Mouse (Mus musculus) lung, postnatal 0 days (tissue): Measurements from ENCODE around the gene Hdc. TPM values are rescaled to one million over a fixed set of nuclear protein-coding genes. Genes with fewer than 3 reads are reported as not detected.
A peak's percentile ranks its signal among the peaks of the same experiment; 100 is the strongest.

ENCODE experiments used
- ATAC-seq: fragments of 200-750 bp; cut with Nextera tagmentation; 2 replicates; pipeline ENCODE4 v1.8.0; 2017; ENCODE audit warnings: moderate library complexity
- DNase-seq: peaks from one replicate; pipeline ENCODE4 v3.0.0-alpha.2; 2016; ENCODE audit warnings: low spot score
- H3K27ac ChIP-seq: fragments of 300-500 bp; sonication (generic); 2 replicates; pipeline ENCODE4 v1.5.1; 2014; ENCODE audit warnings: antibody characterized with exemption, mild to moderate bottlenecking, low read length, mixed read lengths
- H3K27me3 ChIP-seq: fragments of 300-500 bp; sonication (generic); replicated peaks from 2 replicates; pipeline ENCODE4 v1.6.1; 2014; ENCODE audit warnings: low read length, mixed read lengths; ENCODE audit not compliant: insufficient read depth
- H3K36me3 ChIP-seq: fragments of 300-500 bp; sonication (generic); 2 replicates; pipeline ENCODE4 v1.6.1; 2014; ENCODE audit warnings: low read length, mixed read lengths; ENCODE audit not compliant: insufficient read depth
- H3K4me1 ChIP-seq: fragments of 300-500 bp; sonication (generic); 2 replicates; pipeline ENCODE4 v1.6.1; 2014; ENCODE audit warnings: antibody characterized with exemption, low read depth, low read length, mixed read lengths; ENCODE audit not compliant: insufficient read depth
- H3K4me2 ChIP-seq: fragments of 300-500 bp; sonication (generic); replicated peaks from 2 replicates; pipeline ENCODE4 v1.6.1; 2014; ENCODE audit warnings: low read depth, mild to moderate bottlenecking, low read length, moderate library complexity, mixed read lengths
- H3K4me3 ChIP-seq: fragments of 300-500 bp; sonication (generic); 2 replicates; pipeline ENCODE4 v1.5.1; 2014; ENCODE audit warnings: low read depth, low read length
- H3K9ac ChIP-seq: fragments of 300-500 bp; sonication (generic); replicated peaks from 2 replicates; pipeline ENCODE4 v1.6.1; 2014; ENCODE audit warnings: low read depth, mild to moderate bottlenecking
- H3K9me3 ChIP-seq: fragments of 300-500 bp; sonication (generic); 2 replicates; pipeline ENCODE4 v1.6.1; 2016; ENCODE audit warnings: low read length, mixed read lengths
- CTCF ChIP-seq: IDR thresholded peaks from 2 replicates; pipeline ENCODE4 v1.5.1; 2016; ENCODE audit warnings: antibody characterized with exemption, mild to moderate bottlenecking
- EP300 ChIP-seq: IDR thresholded peaks from 2 replicates; pipeline ENCODE4 v1.6.1; 2016; ENCODE audit warnings: antibody characterized with exemption, mild to moderate bottlenecking, control low read depth
- WGBS: fragments of 180-500 bp; shearing (Covaris S2); extraction: QIAGEN DNeasy Blood & Tissue Kit; methylation state at CpG from one replicate; pipeline ENCODE4 v1.1.7; 2014; 5-methylcytosine and 5-hydroxymethylcytosine counted together
- polyA plus RNA-seq: library from polyadenylated mRNA; unstranded; fragments of >200 nt; fragmentation: Nextera tagmentation; extraction: Ambion mirVana; gene quantifications from 2 replicates; pipeline ENCODE4 v1.2.1, GENCODE M21; 2015

Gene Hdc
- 35.2 and 41.5 TPM in 2 replicates for polyA plus RNA-seq

- no peak within 1 kb of the TSS for H3K4me3 ChIP-seq
- DNase-seq (no peak), ATAC-seq (no peak)
- no peaks in the 10 kb centered on the region for H3K4me1 ChIP-seq
- H3K36me3 ChIP-seq, result no peaks in the 10 kb centered on the region
- peak within 1 kb of the TSS; percentile 38; the same call in 1 of the 2 replicates for H3K27ac ChIP-seq
- H3K27me3 ChIP-seq, result no peaks in the 10 kb centered on the region
- 42% methylated on average over 14 of the region's 14 CpGs for whole genome bisulfite sequencing
- H3K4me2 ChIP-seq, result peak within 1 kb of the TSS; percentile 11; the same call in 1 of the 2 replicates
- no peaks in the 10 kb centered on the region for H3K9me3 ChIP-seq
- H3K9ac ChIP-seq, result no peak within 1 kb of the TSS
- TF ChIP-seq CTCF (no peak), EP300 (no peak; the same call in 1 of the 2 replicates)
Observed at GRCm38 (mm10) chr2:126619249-126619704, at the start of gene Hdc. Gene Hdc, minus strand, starts transcription at chr2:126619299.

DNA sequence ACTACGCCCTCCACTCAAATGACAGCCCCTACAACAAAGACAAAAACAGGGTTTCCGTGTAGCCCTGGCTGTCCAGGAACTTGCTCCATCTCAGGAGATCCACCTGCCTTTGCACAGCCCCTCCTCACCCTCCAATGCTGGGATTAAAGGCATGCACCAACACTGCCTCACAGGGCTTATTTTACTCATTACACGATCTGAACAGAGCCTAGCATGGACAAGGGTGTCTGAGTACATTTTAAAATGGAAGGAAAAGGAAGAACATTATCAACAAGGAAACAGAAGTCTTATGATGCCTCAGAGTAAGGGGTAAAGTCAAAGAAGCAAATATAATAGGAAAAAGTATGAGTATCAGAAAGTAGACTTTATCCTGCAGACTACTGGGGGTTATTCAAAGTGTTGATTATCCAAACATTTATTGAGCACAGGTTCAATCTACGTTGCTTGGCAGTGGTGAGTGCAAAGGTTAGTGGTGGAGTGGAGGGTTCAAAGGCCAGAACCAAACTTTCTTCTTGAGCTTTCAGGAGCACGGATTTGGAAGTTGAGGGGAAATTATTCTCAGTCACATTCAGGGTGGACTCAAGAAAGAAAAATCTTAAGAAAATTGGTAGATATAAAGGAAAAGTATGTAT is 49.6 kb upstream of the Hdc start:
- no peaks in the 10 kb centered on the region for H3K27me3 ChIP-seq
- no peak overlapping the region for H3K9ac ChIP-seq
- H3K4me1 ChIP-seq, result peaks cover 11% of the 10 kb centered on the region
- no peak overlapping the region for H3K27ac ChIP-seq
- no peak overlapping the region for H3K4me3 ChIP-seq
- no peaks in the 10 kb centered on the region for H3K9me3 ChIP-seq
- no peak for ATAC-seq
- H3K36me3 ChIP-seq, result no peaks in the 10 kb centered on the region
- 81% methylated on average over 5 of the region's 5 CpGs for WGBS
- DNase-seq, result no peak
- H3K4me2 ChIP-seq, result no peak overlapping the region
- TF ChIP-seq EP300, result no peak
- no peak for TF ChIP-seq CTCF

- Histone ChIP-seq H3K27me3 (no peaks in the 10 kb centered on the region), H3K4me2 (no peak overlapping the region), H3K9me3 (no peaks in the 10 kb centered on the region), H3K4me3 (no peak overlapping the region), H3K9ac (no peak overlapping the region), H3K4me1 (no peaks in the 10 kb centered on the region), H3K36me3 (no peaks in the 10 kb centered on the region), H3K27ac (no peak overlapping the region)
- TF ChIP-seq CTCF, result no peak
- 82% methylated on average over 3 of the region's 3 CpGs for WGBS
- no peak for DNase-seq
- ATAC-seq, result no peak
Observed at GRCm38 (mm10) chr2:126665984-126666383, 46.9 kb upstream of the Hdc start.

- no peaks in the 10 kb centered on the region for H3K36me3 ChIP-seq
- H3K9me3 ChIP-seq, result no peaks in the 10 kb centered on the region
- no peak overlapping the region for H3K27ac ChIP-seq
- no peak overlapping the region for H3K4me2 ChIP-seq
- H3K27me3 ChIP-seq, result no peaks in the 10 kb centered on the region
- 35% methylated on average over 4 of the region's 4 CpGs for WGBS
- H3K4me3 ChIP-seq, result no peak overlapping the region
- TF ChIP-seq EP300, result no peak
- peak; percentile 75 for TF ChIP-seq CTCF
- no peak overlapping the region for H3K9ac ChIP-seq
- DNase-seq, result peak; percentile 87
- ATAC-seq, result peak; percentile 57
- H3K4me1 ChIP-seq, result no peaks in the 10 kb centered on the region
Observed at GRCm38 (mm10) chr2:126663481-126663880, 44.4 kb upstream of the Hdc start.

- H3K4me1 ChIP-seq, result no peaks in the 10 kb centered on the region
- H3K9me3 ChIP-seq, result no peaks in the 10 kb centered on the region
- no peak overlapping the region for H3K9ac ChIP-seq
- no peak for DNase-seq
- H3K27me3 ChIP-seq, result no peaks in the 10 kb centered on the region
- no peak for TF ChIP-seq EP300
- no peak for TF ChIP-seq CTCF
- no peak for ATAC-seq
- H3K4me3 ChIP-seq, result no peak overlapping the region
- H3K27ac ChIP-seq, result no peak overlapping the region
- H3K4me2 ChIP-seq, result no peak overlapping the region
- H3K36me3 ChIP-seq, result peaks cover 15% of the 10 kb centered on the region; the same call in 1 of the 2 replicates
- WGBS, result 83% methylated on average over 4 of the region's 4 CpGs
Observed at GRCm38 (mm10) chr2:126652929-126653328, 33.8 kb upstream of the Hdc start.

GRCm38 (mm10) chr2:126647762-126648161 is 28.7 kb upstream of the Hdc start:
- ATAC-seq, result no peak
- peaks cover 24% of the 10 kb centered on the region for H3K36me3 ChIP-seq
- no peak overlapping the region for H3K27ac ChIP-seq
- H3K9me3 ChIP-seq, result no peaks in the 10 kb centered on the region
- TF ChIP-seq CTCF (no peak), EP300 (no peak)
- peak; percentile 24 for DNase-seq
- no peaks in the 10 kb centered on the region for H3K4me1 ChIP-seq
- H3K27me3 ChIP-seq, result no peaks in the 10 kb centered on the region
- WGBS, result 71% methylated on average over 3 of the region's 3 CpGs
- H3K4me3 ChIP-seq, result no peak overlapping the region
- no peak overlapping the region for H3K4me2 ChIP-seq
- H3K9ac ChIP-seq, result no peak overlapping the region
